Mouse (Mus musculus) liver, embryonic 14.5 days (tissue): ENCODE measurements around the gene Gpatch11. TPM values are rescaled to one million over a fixed set of nuclear protein-coding genes. Genes with fewer than 3 reads are reported as not detected.
A peak's percentile ranks its signal among the peaks of the same experiment; 100 is the strongest.
"Not testable (repeated sequence)": the region's sequence is repeated elsewhere in the genome, so short reads cannot be mapped to it uniquely, and the experiment has no call there.

Source experiments
- ATAC-seq: fragments of 200-750 bp; cut with Nextera tagmentation; 2 replicates; pipeline ENCODE4 v1.8.0; 2017; ENCODE audit warnings: moderate number of reproducible peaks, mild to moderate bottlenecking, moderate library complexity; ENCODE audit not compliant: insufficient read depth
- DNase-seq, 3 experiments: peaks; one replicate each; pipeline ENCODE4 v3.0.0-alpha.2; 2012 to 2013; ENCODE audit warnings: low read depth in 3 of 3, low spot score in 3 of 3
- H3K27ac ChIP-seq: fragments of 300-500 bp; sonication (generic); 2 replicates; pipeline ENCODE4 v1.5.1; 2014; ENCODE audit warnings: moderate library complexity, mild to moderate bottlenecking, control low read depth, inconsistent platforms
- H3K27me3 ChIP-seq: fragments of 300-500 bp; sonication (generic); 2 replicates; pipeline ENCODE4 v1.6.1; 2014; ENCODE audit warnings: mild to moderate bottlenecking, low read length, moderate library complexity; ENCODE audit not compliant: control insufficient read depth, insufficient read depth
- H3K36me3 ChIP-seq: fragments of 300-500 bp; sonication (generic); replicated peaks from 2 replicates; pipeline ENCODE4 v1.6.1; 2014; ENCODE audit warnings: low read depth; ENCODE audit not compliant: control insufficient read depth, insufficient read depth
- H3K4me1 ChIP-seq, 2 experiments: fragments of 200-500 bp in 1 of 2; fragments of 300-500 bp in 1 of 2; sonication (generic) in 1 of 2; replicated peaks; 2 replicates each; pipeline ENCODE4 v1.6.1; 2012 to 2014; ENCODE audit warnings: antibody characterized with exemption in 1 of 2, inconsistent platforms in 1 of 2, low read length in 1 of 2; ENCODE audit not compliant: control insufficient read depth in 2 of 2, insufficient read depth in 2 of 2
- H3K4me2 ChIP-seq: fragments of 300-500 bp; sonication (generic); 2 replicates; pipeline ENCODE4 v1.6.1; 2014; ENCODE audit warnings: low read depth, mild to moderate bottlenecking, control low read depth, moderate library complexity
- H3K4me3 ChIP-seq, 2 experiments: fragments of 200-500 bp in 1 of 2; fragments of 300-500 bp in 1 of 2; sonication (generic) in 1 of 2; 2 replicates each; pipeline ENCODE4 v1.5.1; 2012 to 2014; ENCODE audit warnings: low read depth in 2 of 2, low read length in 2 of 2, mild to moderate bottlenecking in 2 of 2, control low read depth in 1 of 2, inconsistent platforms in 1 of 2, moderate library complexity in 1 of 2; ENCODE audit not compliant: insufficient read depth in 1 of 2
- H3K9ac ChIP-seq: fragments of 300-500 bp; sonication (generic); replicated peaks from 2 replicates; pipeline ENCODE4 v1.6.1; 2014; ENCODE audit warnings: mild to moderate bottlenecking, control low read depth, moderate library complexity
- H3K9me3 ChIP-seq: fragments of 300-500 bp; sonication (generic); 2 replicates; pipeline ENCODE4 v1.6.1; 2016; ENCODE audit warnings: low read length, mixed read lengths; ENCODE audit not compliant: control insufficient read depth
- CTCF ChIP-seq: IDR thresholded peaks from 2 replicates; pipeline ENCODE4 v1.5.1; 2016; ENCODE audit warnings: antibody characterized with exemption, low read depth, control low read depth
- EP300 ChIP-seq: IDR thresholded peaks from 2 replicates; pipeline ENCODE4 v1.6.1; 2016; ENCODE audit warnings: antibody characterized with exemption, low read depth
- WGBS: fragments of 180-500 bp; shearing (Covaris S2); extraction: QIAGEN DNeasy Blood & Tissue Kit; methylation state at CpG from one replicate; pipeline ENCODE4 v1.1.7; 2014; ENCODE audit not compliant: insufficient replicate concordance; 5-methylcytosine and 5-hydroxymethylcytosine counted together
- polyA plus RNA-seq, 2 experiments: library from polyadenylated mRNA; depleted of rRNA in 1 of 2; stranded (reverse) in 1 of 2; unstranded in 1 of 2; fragments of >200 nt; fragmentation: Nextera tagmentation in 1 of 2; extraction: Ambion mirVana in 1 of 2; gene quantifications; 2 replicates each; pipeline versions ENCODE4 v1.2.1 to v1.2.3; 2012 to 2014

The Gpatch11 gene
- polyA plus RNA-seq (2012; rRNA removed) (5.1 and 7.1 TPM in 2 replicates), polyA plus RNA-seq (2014; fragmentation: Nextera tagmentation; extraction: Ambion mirVana) (16.1 and 17.6 TPM in 2 replicates)

- Histone ChIP-seq H3K27ac (peak within 1 kb of the TSS; percentile 76), H3K36me3 (peaks cover 6% of the 10 kb centered on the region), H3K4me1 (peaks cover 2 to 3% of the 10 kb centered on the region in 2 experiments; a peak in 1 of 4 replicates), H3K9me3 (no peaks in the 10 kb centered on the region), H3K9ac (peak within 1 kb of the TSS; percentile 86), H3K27me3 (no peaks in the 10 kb centered on the region), H3K4me2 (peak within 1 kb of the TSS; percentile 93), H3K4me3 (peak within 1 kb of the TSS; percentile 75 to 81)
- under 1% methylated on average over 81 of the region's 81 CpGs for WGBS
- TF ChIP-seq EP300: no peak
- no peak for TF ChIP-seq CTCF
- ATAC-seq (peak; percentile 98), DNase-seq (peak; percentile 96 to 97 (median 97))
Observed at GRCm38 (mm10) chr17:78834856-78835835, at the start of gene Gpatch11, which contains the start of gene Heatr5b. Gpatch11 (plus strand) TSS chr17:78835567. Heatr5b (minus strand) TSS chr17:78835364.

DNA sequence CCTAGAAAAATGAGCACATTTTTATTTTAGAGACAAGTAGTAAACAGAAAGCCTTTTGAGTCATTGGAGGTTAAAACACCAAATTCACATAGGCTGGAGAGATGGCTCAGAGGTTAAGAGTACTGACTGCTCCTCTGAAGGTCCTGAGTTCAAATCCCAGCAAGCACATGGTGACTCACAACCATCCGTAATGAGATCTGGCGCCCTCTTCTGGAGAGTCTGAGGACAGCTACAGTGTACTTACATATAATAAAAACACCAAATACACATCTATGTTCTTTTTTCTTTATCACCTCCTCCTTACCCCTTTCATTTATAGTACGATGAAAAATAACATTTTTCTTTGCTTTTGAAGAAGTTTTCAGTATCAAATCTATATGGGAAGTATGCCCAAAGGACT lies 47.1 kb upstream of the Gpatch11 start:
- H3K9me3 ChIP-seq, H3K36me3 ChIP-seq, H3K4me2 ChIP-seq, H3K27me3 ChIP-seq, H3K4me1 ChIP-seq, DNase-seq, H3K27ac ChIP-seq, H3K9ac ChIP-seq, ATAC-seq, H3K4me3 ChIP-seq: not testable (repeated sequence)
- TF ChIP-seq CTCF: peak; percentile 52
- WGBS: 61% methylated on average over 3 of the region's 3 CpGs

DNA sequence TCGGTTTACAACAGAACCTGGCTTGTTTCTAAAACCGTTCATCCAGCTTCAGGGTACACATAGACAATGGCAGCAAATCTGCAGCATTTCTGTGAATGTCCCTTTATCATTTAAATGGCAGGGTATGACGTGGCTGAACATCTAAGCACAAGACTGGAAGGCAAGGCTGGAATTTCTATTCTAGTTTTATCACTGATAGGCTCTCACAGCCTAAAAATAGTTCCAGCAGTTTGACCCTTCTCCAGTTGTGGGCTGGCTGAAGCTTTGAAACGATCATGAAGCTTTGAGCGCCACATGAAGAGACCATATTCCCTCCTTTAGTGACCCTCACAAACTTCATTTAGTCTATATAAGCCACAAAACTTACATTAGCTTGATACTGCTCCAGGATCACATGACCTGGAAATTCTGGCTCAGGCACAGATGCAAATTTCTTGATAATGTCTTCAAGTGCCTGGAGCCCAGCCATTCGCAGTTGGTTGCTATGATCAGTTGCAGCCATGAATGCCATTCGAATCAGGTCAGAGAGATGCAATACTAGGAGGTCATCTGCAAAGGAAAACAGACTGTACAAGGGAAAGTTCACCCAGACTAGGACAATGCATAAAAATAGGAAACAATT lies 44.2 kb upstream of the Gpatch11 start:
- DNase-seq: no peak

GRCm38 (mm10) chr17:78791690-78792070 lies 43.7 kb upstream of the Gpatch11 start:
- no peak overlapping the region for H3K27ac ChIP-seq
- H3K4me2 ChIP-seq: no peak overlapping the region
- no peaks in the 10 kb centered on the region for H3K9me3 ChIP-seq
- WGBS: 87% methylated on average over 3 of the region's 3 CpGs
- no peaks in the 10 kb centered on the region for H3K27me3 ChIP-seq
- TF ChIP-seq EP300 (no peak), CTCF (no peak)
- H3K36me3 ChIP-seq: peaks cover 3% of the 10 kb centered on the region; the same call in 1 of the 2 replicates
- H3K4me1 ChIP-seq: no peaks in the 10 kb centered on the region; a peak in 1 of 4 replicates
- no peak for DNase-seq
- no peak overlapping the region for H3K9ac ChIP-seq
- no peak for ATAC-seq
- H3K4me3 ChIP-seq: no peak overlapping the region

More for the DNA sequence above, 44.2 kb upstream of the Gpatch11 start:
- Histone ChIP-seq H3K27ac (no peak overlapping the region), H3K9ac (no peak overlapping the region), H3K4me1 (no peaks in the 10 kb centered on the region; a peak in 1 of 4 replicates), H3K4me2 (no peak overlapping the region), H3K9me3 (no peaks in the 10 kb centered on the region), H3K36me3 (peaks cover 3% of the 10 kb centered on the region; the same call in 1 of the 2 replicates), H3K27me3 (no peaks in the 10 kb centered on the region), H3K4me3 (no peak overlapping the region)
- no peak for TF ChIP-seq CTCF
- no peak for TF ChIP-seq EP300
- 70% methylated on average over 7 of the region's 7 CpGs for WGBS
- no peak for ATAC-seq

GRCm38 (mm10) chr17:78792122-78792521 lies 43.2 kb upstream of the Gpatch11 start:
- H3K27me3 ChIP-seq: no peaks in the 10 kb centered on the region
- TF ChIP-seq EP300: no peak
- TF ChIP-seq CTCF: no peak
- H3K9ac ChIP-seq: no peak overlapping the region
- no peak overlapping the region for H3K27ac ChIP-seq
- H3K9me3 ChIP-seq: no peaks in the 10 kb centered on the region
- H3K4me1 ChIP-seq: no peaks in the 10 kb centered on the region; a peak in 1 of 4 replicates
- peaks cover 3% of the 10 kb centered on the region; the same call in 1 of the 2 replicates for H3K36me3 ChIP-seq
- no peak overlapping the region for H3K4me3 ChIP-seq
- 63% methylated on average over 3 of the region's 3 CpGs for WGBS
- no peak overlapping the region for H3K4me2 ChIP-seq
- ATAC-seq (no peak), DNase-seq (no peak)
